Mouse (Mus musculus) heart, postnatal 0 days (tissue): Measurements from ENCODE around the gene Cyp4f14.

Experiments
- CTCF ChIP-seq: IDR thresholded peaks from 2 replicates; pipeline ENCODE4 v1.5.1; 2016; ENCODE audit warnings: antibody characterized with exemption, control low read depth, low read depth
- EP300 ChIP-seq: IDR thresholded peaks from 2 replicates; pipeline ENCODE4 v1.6.1; 2016; ENCODE audit warnings: antibody characterized with exemption, low read depth

DNA sequence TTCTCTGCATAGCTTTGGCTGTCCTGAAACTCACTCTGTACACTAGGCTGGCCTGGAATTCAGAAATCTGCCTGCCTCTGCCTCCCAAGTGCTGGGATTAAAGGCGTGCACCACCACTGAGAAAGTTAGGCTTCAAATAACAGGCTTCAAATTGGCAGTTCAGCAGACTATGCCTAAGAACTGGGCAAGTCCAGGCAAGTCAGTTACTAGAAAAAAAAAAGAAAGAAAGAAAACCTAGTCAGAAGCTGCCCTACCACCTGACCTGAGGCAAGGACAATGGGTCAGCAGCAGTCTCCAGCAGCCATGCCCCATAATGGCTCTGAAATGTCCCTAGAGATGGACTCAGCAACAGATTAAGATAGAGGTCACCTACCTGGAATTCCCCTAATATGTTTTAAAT lies 45.7 kb downstream of the Cyp4f14 start:
- TF ChIP-seq EP300 (no peak), CTCF (no peak)
